Mouse (Mus musculus) neural tube, embryonic 15.5 days (tissue): Measurements from ENCODE around the gene Rcsd1. TPM values are rescaled to one million over a fixed set of nuclear protein-coding genes. Genes with fewer than 3 reads are reported as not detected.

Source experiments
- ATAC-seq: fragments of 200-750 bp; cut with Nextera tagmentation; 2 replicates; pipeline ENCODE4 v1.8.0; 2017; ENCODE audit warnings: mild to moderate bottlenecking, moderate TSS enrichment, moderate library complexity; ENCODE audit not compliant: low FRiP score
- H3K27ac ChIP-seq: fragments of 300-500 bp; sonication (generic); replicated peaks from 2 replicates; pipeline ENCODE4 v1.5.1; 2015; ENCODE audit warnings: mild to moderate bottlenecking, inconsistent platforms
- H3K27me3 ChIP-seq: fragments of 300-500 bp; sonication (generic); replicated peaks from 2 replicates; pipeline ENCODE4 v1.6.1; 2015; ENCODE audit warnings: inconsistent platforms
- H3K36me3 ChIP-seq: fragments of 300-500 bp; sonication (generic); 2 replicates; pipeline ENCODE4 v1.6.1; 2015; ENCODE audit warnings: inconsistent platforms
- H3K4me1 ChIP-seq: fragments of 300-500 bp; sonication (generic); 2 replicates; pipeline ENCODE4 v1.6.1; 2015; ENCODE audit warnings: inconsistent platforms
- H3K4me2 ChIP-seq: fragments of 300-500 bp; sonication (generic); 2 replicates; pipeline ENCODE4 v1.6.1; 2015; ENCODE audit warnings: inconsistent platforms, mild to moderate bottlenecking, moderate library complexity
- H3K4me3 ChIP-seq: fragments of 300-500 bp; sonication (generic); replicated peaks from 2 replicates; pipeline ENCODE4 v1.5.1; 2015; ENCODE audit warnings: mild to moderate bottlenecking, inconsistent platforms
- H3K9ac ChIP-seq: fragments of 300-500 bp; sonication (generic); replicated peaks from 2 replicates; pipeline ENCODE4 v1.6.1; 2015; ENCODE audit warnings: mild to moderate bottlenecking, inconsistent platforms
- H3K9me3 ChIP-seq: fragments of 300-500 bp; sonication (generic); replicated peaks from 2 replicates; pipeline ENCODE4 v1.6.1; 2016; ENCODE audit warnings: inconsistent platforms
- WGBS: fragments of 180-500 bp; shearing (Covaris S2); methylation state at CpG from one replicate; pipeline ENCODE4 v1.1.7; 2015; ENCODE audit warnings: mixed read lengths; 5-methylcytosine and 5-hydroxymethylcytosine counted together
- polyA plus RNA-seq: library from polyadenylated mRNA; unstranded; fragments of >200 nt; fragmentation: Nextera tagmentation; extraction: Ambion mirVana; gene quantifications from 2 replicates; pipeline ENCODE4 v1.2.1, GENCODE M21; 2015

The Rcsd1 gene
- polyA plus RNA-seq, 1 experiment from 2014 or later, result 8.1 TPM

- H3K27me3 ChIP-seq, result no peaks in the 10 kb centered on the region
- H3K27ac ChIP-seq, result peak within 1 kb of the TSS; percentile 98
- H3K36me3 ChIP-seq, result no peaks in the 10 kb centered on the region
- WGBS, result 1% methylated on average over 59 of the region's 73 CpGs
- peak within 1 kb of the TSS; percentile 91 for H3K9ac ChIP-seq
- peak within 1 kb of the TSS; percentile 77 for H3K4me2 ChIP-seq
- peak within 1 kb of the TSS; percentile 86 for H3K4me3 ChIP-seq
- peak; percentile 99 for ATAC-seq
- H3K4me1 ChIP-seq, result peaks cover 48% of the 10 kb centered on the region
- H3K9me3 ChIP-seq, result no peaks in the 10 kb centered on the region
These were observed 75.2 kb downstream of the Rcsd1 start, which contains the start of gene Mpzl1 for GRCm38 (mm10) chr1:165634151-165634884. Gene Mpzl1, minus strand, starts transcription at chr1:165634538.

- H3K27me3 ChIP-seq, result no peaks in the 10 kb centered on the region
- H3K27ac ChIP-seq, result peak overlapping the region; percentile 98
- no peaks in the 10 kb centered on the region for H3K9me3 ChIP-seq
- H3K4me1 ChIP-seq, result peaks cover 51% of the 10 kb centered on the region
- peak overlapping the region; percentile 86 for H3K4me3 ChIP-seq
- peak overlapping the region; percentile 77 for H3K4me2 ChIP-seq
- peak overlapping the region; percentile 91 for H3K9ac ChIP-seq
- whole genome bisulfite sequencing, result 3% methylated on average over 12 of the region's 12 CpGs
- no peak for ATAC-seq
- H3K36me3 ChIP-seq, result no peaks in the 10 kb centered on the region
These were observed 76.2 kb downstream of the Rcsd1 start for GRCm38 (mm10) chr1:165633345-165633744.

- no peak overlapping the region for H3K27ac ChIP-seq
- H3K4me1 ChIP-seq, result peaks cover 58% of the 10 kb centered on the region
- H3K36me3 ChIP-seq, result no peaks in the 10 kb centered on the region
- peak overlapping the region; percentile 26 for H3K4me2 ChIP-seq
- 76% methylated on average over 8 of the region's 8 CpGs for WGBS
- H3K27me3 ChIP-seq, result no peaks in the 10 kb centered on the region
- no peaks in the 10 kb centered on the region for H3K9me3 ChIP-seq
- H3K9ac ChIP-seq, result no peak overlapping the region
- ATAC-seq, result no peak
- H3K4me3 ChIP-seq, result no peak overlapping the region
These were observed 78.4 kb downstream of the Rcsd1 start for GRCm38 (mm10) chr1:165631136-165631535.

- WGBS, result 35% methylated on average over 8 of the region's 8 CpGs
These were observed 79.6 kb downstream of the Rcsd1 start for GRCm38 (mm10) chr1:165629975-165630374.

GRCm38 (mm10) chr1:165628603-165629002, 81.0 kb downstream of the Rcsd1 start:
- Histone ChIP-seq H3K27me3 (no peaks in the 10 kb centered on the region), H3K9me3 (no peaks in the 10 kb centered on the region), H3K4me1 (peaks cover 52% of the 10 kb centered on the region), H3K9ac (no peak overlapping the region), H3K4me3 (no peak overlapping the region), H3K4me2 (no peak overlapping the region), H3K36me3 (no peaks in the 10 kb centered on the region), H3K27ac (no peak overlapping the region)
- no peak for ATAC-seq
- whole genome bisulfite sequencing, result 89% methylated on average over 1 of the region's 1 CpGs

More at GRCm38 (mm10) chr1:165629975-165630374, 79.6 kb downstream of the Rcsd1 start:
- H3K9ac ChIP-seq, result no peak overlapping the region
- ATAC-seq, result no peak
- no peaks in the 10 kb centered on the region for H3K27me3 ChIP-seq
- no peaks in the 10 kb centered on the region for H3K36me3 ChIP-seq
- H3K4me2 ChIP-seq, result 0 out of 2 replicates have a peak overlapping the region, but pooled peaks have one; percentile 6
- H3K4me1 ChIP-seq, result peaks cover 53% of the 10 kb centered on the region
- no peaks in the 10 kb centered on the region for H3K9me3 ChIP-seq
- H3K4me3 ChIP-seq, result no peak overlapping the region
- 0 out of 2 replicates have a peak overlapping the region, but pooled peaks have one; percentile 23 for H3K27ac ChIP-seq

- Histone ChIP-seq H3K4me2 (no peak overlapping the region), H3K27ac (no peak overlapping the region), H3K9ac (no peak overlapping the region), H3K4me1 (peaks cover 29% of the 10 kb centered on the region), H3K9me3 (no peaks in the 10 kb centered on the region), H3K27me3 (no peaks in the 10 kb centered on the region), H3K4me3 (no peak overlapping the region), H3K36me3 (no peaks in the 10 kb centered on the region; the same call in 1 of the 2 replicates)
- WGBS, result 72% methylated on average over 5 of the region's 5 CpGs
- no peak for ATAC-seq
These were observed 83.7 kb downstream of the Rcsd1 start for GRCm38 (mm10) chr1:165625896-165626295.

- H3K4me3 ChIP-seq, result no peak overlapping the region
- WGBS, result 88% methylated on average over 5 of the region's 5 CpGs
- no peak overlapping the region for H3K9ac ChIP-seq
- H3K27ac ChIP-seq, result no peak overlapping the region
- H3K4me1 ChIP-seq, result peaks cover 23% of the 10 kb centered on the region
- ATAC-seq, result no peak
- H3K27me3 ChIP-seq, result no peaks in the 10 kb centered on the region
- no peak overlapping the region for H3K4me2 ChIP-seq
- no peaks in the 10 kb centered on the region for H3K9me3 ChIP-seq
- no peaks in the 10 kb centered on the region; the same call in 1 of the 2 replicates for H3K36me3 ChIP-seq
These were observed 84.5 kb downstream of the Rcsd1 start for GRCm38 (mm10) chr1:165625058-165625457.

- Histone ChIP-seq H3K9ac (no peak overlapping the region), H3K27me3 (no peaks in the 10 kb centered on the region), H3K4me3 (no peak overlapping the region), H3K27ac (peak overlapping the region; percentile 10; the same call in 1 of the 2 replicates), H3K9me3 (no peaks in the 10 kb centered on the region), H3K36me3 (peaks cover 12% of the 10 kb centered on the region), H3K4me2 (no peak overlapping the region), H3K4me1 (peaks cover 25% of the 10 kb centered on the region)
- WGBS, result 55% methylated on average over 9 of the region's 9 CpGs
- ATAC-seq, result no peak
These were observed 91.3 kb downstream of the Rcsd1 start for GRCm38 (mm10) chr1:165618201-165618624.

GRCm38 (mm10) chr1:165617166-165617891, 92.2 kb downstream of the Rcsd1 start:
- no peak for ATAC-seq
- H3K4me3 ChIP-seq, result no peak overlapping the region
- H3K36me3 ChIP-seq, result peaks cover 12% of the 10 kb centered on the region
- 13% methylated on average over 15 of the region's 15 CpGs for WGBS
- no peak overlapping the region for H3K9ac ChIP-seq
- no peaks in the 10 kb centered on the region for H3K9me3 ChIP-seq
- peak overlapping the region; percentile 61 for H3K27ac ChIP-seq
- peaks cover 25% of the 10 kb centered on the region for H3K4me1 ChIP-seq
- H3K4me2 ChIP-seq, result peak overlapping the region; percentile 17
- H3K27me3 ChIP-seq, result no peaks in the 10 kb centered on the region

- no peak overlapping the region for H3K9ac ChIP-seq
- H3K27ac ChIP-seq, result peak overlapping the region; percentile 61
- 35% methylated on average over 7 of the region's 7 CpGs for WGBS
- no peak overlapping the region for H3K4me3 ChIP-seq
- ATAC-seq, result no peak
- H3K27me3 ChIP-seq, result no peaks in the 10 kb centered on the region
- H3K36me3 ChIP-seq, result peaks cover 12% of the 10 kb centered on the region
- H3K9me3 ChIP-seq, result no peaks in the 10 kb centered on the region
- H3K4me2 ChIP-seq, result peak overlapping the region; percentile 17; the same call in 1 of the 2 replicates
- peaks cover 25% of the 10 kb centered on the region for H3K4me1 ChIP-seq
These were observed 92.9 kb downstream of the Rcsd1 start for GRCm38 (mm10) chr1:165616652-165617051.

GRCm38 (mm10) chr1:165614793-165615192, 94.8 kb downstream of the Rcsd1 start:
- H3K4me3 ChIP-seq, result no peak overlapping the region

More at GRCm38 (mm10) chr1:165614793-165615192, 94.8 kb downstream of the Rcsd1 start:
- WGBS, result 96% methylated on average over 3 of the region's 3 CpGs
- no peak overlapping the region for H3K9ac ChIP-seq
- H3K36me3 ChIP-seq, result peaks cover 12% of the 10 kb centered on the region
- H3K4me2 ChIP-seq, result no peak overlapping the region
- no peak for ATAC-seq
- no peaks in the 10 kb centered on the region for H3K27me3 ChIP-seq
- no peaks in the 10 kb centered on the region for H3K9me3 ChIP-seq
- H3K27ac ChIP-seq, result no peak overlapping the region
- H3K4me1 ChIP-seq, result peaks cover 39% of the 10 kb centered on the region
